Mouse (Mus musculus) heart, postnatal 0 days (tissue): ENCODE measurements around the gene Gm21095. TPM values are rescaled to one million over a fixed set of nuclear protein-coding genes. Genes with fewer than 3 reads are reported as not detected.
"Not testable (repeated sequence)": the region's sequence is repeated elsewhere in the genome, so short reads cannot be mapped to it uniquely, and the experiment has no call there.

Experiments
- ATAC-seq: fragments of 200-750 bp; cut with Nextera tagmentation; 2 replicates; pipeline ENCODE4 v1.8.0; 2017; ENCODE audit warnings: low read depth, moderate number of reproducible peaks, moderate library complexity; ENCODE audit not compliant: insufficient read depth
- DNase-seq: peaks from one replicate; pipeline ENCODE4 v3.0.0-alpha.2; 2016; ENCODE audit warnings: low spot score
- H3K27ac ChIP-seq: fragments of 300-500 bp; sonication (generic); 2 replicates; pipeline ENCODE4 v1.5.1; 2014; ENCODE audit warnings: low read depth, mild to moderate bottlenecking
- H3K27me3 ChIP-seq: fragments of 300-500 bp; sonication (generic); 2 replicates; pipeline ENCODE4 v1.6.1; 2014; ENCODE audit warnings: low read length, mixed read lengths; ENCODE audit not compliant: control insufficient read depth, insufficient read depth
- H3K36me3 ChIP-seq: fragments of 300-500 bp; sonication (generic); replicated peaks from 2 replicates; pipeline ENCODE4 v1.6.1; 2014; ENCODE audit warnings: low read length, mixed read lengths; ENCODE audit not compliant: control insufficient read depth, insufficient read depth
- H3K4me1 ChIP-seq: fragments of 300-500 bp; sonication (generic); 2 replicates; pipeline ENCODE4 v1.6.1; 2014; ENCODE audit warnings: antibody characterized with exemption; ENCODE audit not compliant: control insufficient read depth, insufficient read depth
- H3K4me2 ChIP-seq: fragments of 300-500 bp; sonication (generic); 2 replicates; pipeline ENCODE4 v1.6.1; 2014; ENCODE audit warnings: low read depth, mild to moderate bottlenecking, low read length, moderate library complexity
- H3K4me3 ChIP-seq: fragments of 300-500 bp; sonication (generic); 2 replicates; pipeline ENCODE4 v1.5.1; 2014; ENCODE audit warnings: low read depth, low read length
- H3K9ac ChIP-seq: fragments of 300-500 bp; sonication (generic); replicated peaks from 2 replicates; pipeline ENCODE4 v1.6.1; 2014; ENCODE audit warnings: low read depth, low read length, mixed read lengths
- H3K9me3 ChIP-seq: fragments of 300-500 bp; sonication (generic); replicated peaks from 2 replicates; pipeline ENCODE4 v1.6.1; 2016; ENCODE audit warnings: low read length; ENCODE audit not compliant: control insufficient read depth
- WGBS: fragments of 180-500 bp; shearing (Covaris S2); extraction: QIAGEN DNeasy Blood & Tissue Kit; methylation state at CpG from one replicate; pipeline ENCODE4 v1.1.7; 2014; 5-methylcytosine and 5-hydroxymethylcytosine counted together
- polyA plus RNA-seq: library from polyadenylated mRNA; unstranded; fragments of >200 nt; fragmentation: Nextera tagmentation; extraction: Ambion mirVana; gene quantifications from 2 replicates; pipeline ENCODE4 v1.2.1, GENCODE M21; 2015
- total RNA-seq: library from RNA; depleted of rRNA; stranded (reverse); fragments of >200 nt; gene quantifications from 2 replicates; pipeline ENCODE4 v1.2.3, GENCODE M21; 2014; ENCODE audit warnings: low replicate concordance; rRNA removed

Gene Gm21095
- total RNA-seq (not detected in 2 replicates), polyA plus RNA-seq (not detected in 2 replicates)

DNA sequence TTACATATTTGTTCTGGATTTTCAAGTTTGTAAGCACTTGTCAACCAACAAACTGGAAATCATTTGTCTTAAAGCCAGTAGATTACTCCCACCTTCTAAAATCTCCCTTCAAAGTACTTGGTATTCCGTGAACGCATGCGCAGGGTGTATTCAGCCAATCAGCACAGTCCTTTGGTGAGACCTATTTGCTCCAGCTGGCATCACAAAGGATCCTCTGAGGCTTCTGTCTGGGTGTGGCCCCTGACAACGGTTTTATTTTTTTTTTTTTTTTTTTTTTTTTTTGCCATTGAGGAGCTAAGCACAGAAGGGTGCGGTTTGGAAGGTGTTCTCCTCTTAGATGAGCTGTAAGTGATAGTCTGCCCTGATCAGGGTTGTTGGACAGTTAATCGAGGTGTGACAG lies at the start of gene Gm21095:
Gene Gm21095, plus strand, starts transcription at position 301 of the 400 bp plus-strand sequence.
- not testable (repeated sequence) for H3K4me2 ChIP-seq, ATAC-seq, H3K27ac ChIP-seq, H3K9me3 ChIP-seq, H3K27me3 ChIP-seq, H3K4me1 ChIP-seq, H3K36me3 ChIP-seq, DNase-seq, H3K9ac ChIP-seq, H3K4me3 ChIP-seq
- WGBS, result no CpG with 5 or more reads among the region's 6 CpGs
